In genomic region chr3:105062676-105063075, GRCm38 (mm10) we compare ENCODE assay signal across 47 mouse cellular contexts. TPM values are rescaled to one million over a fixed set of nuclear protein-coding genes. Genes with fewer than 3 reads are reported as not detected.
"Had no signal": no experiment of that assay in that cellular context is flagged by ENCODE, and none has a peak within 500 bp of the region (broad histone marks: within the 10 kb centered on the region; RNA-seq: fewer than 3 reads in every experiment).

No protein-coding gene starts in this region.

- H3K9ac ChIP-seq: limb, embryonic 13.5 days; limb, embryonic 15.5 days; liver, embryonic 12.5 days; liver, embryonic 13.5 days; liver, embryonic 14.5 days; liver, embryonic 15.5 days; liver, postnatal 0 days; lung, embryonic 14.5 days; lung, embryonic 15.5 days; midbrain, embryonic 12.5 days; midbrain, embryonic 13.5 days; midbrain, embryonic 15.5 days; neural tube, embryonic 12.5 days; neural tube, embryonic 13.5 days had no signal

- H3K27me3 ChIP-seq: limb, embryonic 13.5 days; limb, embryonic 15.5 days; neural tube, embryonic 12.5 days had no signal

- DNase-seq: left cerebral cortex, postnatal 4 days; liver; liver, embryonic 13.5 days; liver, postnatal 0 days; lung, adult 18-20 months; lung, adult 2 months; lung, embryonic 14.5 days; lung, postnatal 10 days; lung, postnatal 14 days; lung, postnatal 36 days; lung, postnatal 4 days; midbrain, embryonic 14.5 days had no signal

- H3K9me3 ChIP-seq: limb, embryonic 13.5 days; limb, embryonic 15.5 days; liver, embryonic 12.5 days; liver, embryonic 13.5 days; liver, embryonic 15.5 days; lung, embryonic 15.5 days; midbrain, embryonic 10.5 days; midbrain, embryonic 12.5 days; midbrain, embryonic 13.5 days; midbrain, embryonic 15.5 days; neural tube, embryonic 12.5 days; neural tube, embryonic 13.5 days had no signal

- H3K4me1 ChIP-seq: neural tube, embryonic 12.5 days had no signal

- H3K4me3 ChIP-seq: left cerebral cortex, adult 2 months; limb, embryonic 13.5 days; limb, embryonic 15.5 days; liver, embryonic 12.5 days; liver, embryonic 13.5 days; liver, embryonic 15.5 days; lung, embryonic 15.5 days; megakaryocyte, embryonic 14.5 days; midbrain, embryonic 10.5 days; midbrain, embryonic 12.5 days; midbrain, embryonic 13.5 days; midbrain, embryonic 15.5 days; myocyte; neural tube, embryonic 12.5 days; neural tube, embryonic 13.5 days had no signal

- H3K36me3 ChIP-seq: limb, embryonic 13.5 days; limb, embryonic 15.5 days; liver, embryonic 12.5 days; liver, embryonic 13.5 days; liver, embryonic 15.5 days; lung, embryonic 15.5 days; midbrain, embryonic 10.5 days; midbrain, embryonic 12.5 days; midbrain, embryonic 13.5 days; midbrain, embryonic 15.5 days; neural tube, embryonic 12.5 days; neural tube, embryonic 13.5 days had no signal

- ATAC-seq: liver, embryonic 12.5 days; liver, postnatal 0 days; lung, postnatal 0 days; midbrain, embryonic 13.5 days; midbrain, embryonic 15.5 days had no signal

- H3K4me2 ChIP-seq: limb, embryonic 13.5 days; limb, embryonic 15.5 days; liver, embryonic 11.5 days; liver, embryonic 12.5 days; liver, embryonic 13.5 days; liver, embryonic 15.5 days; lung, embryonic 14.5 days; lung, embryonic 15.5 days; midbrain, embryonic 12.5 days; midbrain, embryonic 13.5 days; midbrain, embryonic 15.5 days; neural tube, embryonic 12.5 days; neural tube, embryonic 13.5 days had no signal

- H3K27ac ChIP-seq: left cerebral cortex, adult 2 months; limb, embryonic 13.5 days; limb, embryonic 15.5 days; liver, embryonic 12.5 days; liver, embryonic 13.5 days; liver, embryonic 14.5 days; liver, embryonic 15.5 days; lung, embryonic 15.5 days; macrophage; midbrain, embryonic 10.5 days; midbrain, embryonic 12.5 days; midbrain, embryonic 13.5 days; midbrain, embryonic 15.5 days; neural tube, embryonic 12.5 days; neural tube, embryonic 13.5 days had no signal

RNA-seq across cellular contexts. Expression of gene 4930564D02Rik, which starts 4.0 kb away (rescaled TPM):
- total RNA-seq: left cerebral cortex, adult 18-20 months; left cerebral cortex, adult 2 months; left cerebral cortex, adult 8-10 months; left cerebral cortex, postnatal 10 days; left cerebral cortex, postnatal 14 days; left cerebral cortex, postnatal 25 days; left cerebral cortex, postnatal 36 days; left cerebral cortex, postnatal 4 days; liver, adult 2 months; megakaryocyte progenitor cell, adult 5-6 weeks; megakaryocyte, adult 5-6 weeks; megakaryocyte-erythroid progenitor cell, adult 5-6 weeks; midbrain, postnatal 0 days; monocyte, adult 5-6 weeks had no signal
- polyA plus RNA-seq: limb, embryonic 11.5 days; limb, embryonic 13.5 days; limb, embryonic 14.5 days; limb, embryonic 15.5 days; liver, adult 2 months; liver, embryonic 11.5 days; liver, embryonic 12.5 days; liver, embryonic 13.5 days; liver, embryonic 14.5 days; liver, embryonic 15.5 days; liver, embryonic 16.5 days; liver, postnatal 0 days; lung, adult 2 months; lung, embryonic 14.5 days; lung, embryonic 15.5 days; lung, embryonic 16.5 days; lung, postnatal 0 days; macrophage; midbrain, embryonic 10.5 days; midbrain, embryonic 12.5 days; midbrain, embryonic 13.5 days; midbrain, embryonic 14.5 days; midbrain, embryonic 15.5 days; midbrain, postnatal 0 days; myocyte; neural tube, embryonic 11.5 days; neural tube, embryonic 12.5 days; neural tube, embryonic 13.5 days had no signal

RNA-seq across cellular contexts. Expression of gene Cttnbp2nl, which starts 9.7 kb away (rescaled TPM):
- total RNA-seq: megakaryocyte-erythroid progenitor cell, adult 5-6 weeks had no signal
